Mouse (Mus musculus) intestine, postnatal 0 days (tissue): ENCODE results near the gene Plxdc2. TPM values are rescaled to one million over a fixed set of nuclear protein-coding genes. Genes with fewer than 3 reads are reported as not detected.
A peak's percentile ranks its signal among the peaks of the same experiment; 100 is the strongest.

Source experiments
- ATAC-seq: fragments of 200-750 bp; cut with Nextera tagmentation; 2 replicates; pipeline ENCODE4 v1.8.0; 2017; ENCODE audit warnings: mild to moderate bottlenecking, moderate TSS enrichment, moderate library complexity
- H3K27ac ChIP-seq: fragments of 300-500 bp; sonication (generic); 2 replicates; pipeline ENCODE4 v1.5.1; 2014; ENCODE audit warnings: mild to moderate bottlenecking, low read depth, low read length, moderate library complexity
- H3K27me3 ChIP-seq: fragments of 300-500 bp; sonication (generic); replicated peaks from 2 replicates; pipeline ENCODE4 v1.6.1; 2014; ENCODE audit warnings: low read length, mixed read lengths; ENCODE audit not compliant: control insufficient read depth, insufficient read depth
- H3K36me3 ChIP-seq: fragments of 300-500 bp; sonication (generic); 2 replicates; pipeline ENCODE4 v1.6.1; 2014; ENCODE audit warnings: mild to moderate bottlenecking, moderate library complexity; ENCODE audit not compliant: control insufficient read depth, insufficient read depth
- H3K4me1 ChIP-seq: fragments of 300-500 bp; sonication (generic); replicated peaks from 2 replicates; pipeline ENCODE4 v1.6.1; 2014; ENCODE audit warnings: antibody characterized with exemption, low read length, mixed read lengths; ENCODE audit not compliant: control insufficient read depth, insufficient read depth
- H3K4me2 ChIP-seq: fragments of 300-500 bp; sonication (generic); replicated peaks from 2 replicates; pipeline ENCODE4 v1.6.1; 2014; ENCODE audit warnings: low read depth, mild to moderate bottlenecking, moderate library complexity
- H3K4me3 ChIP-seq: fragments of 300-500 bp; sonication (generic); 2 replicates; pipeline ENCODE4 v1.5.1; 2014; ENCODE audit warnings: low read depth, low read length
- H3K9ac ChIP-seq: fragments of 300-500 bp; sonication (generic); 2 replicates; pipeline ENCODE4 v1.6.1; 2014; ENCODE audit warnings: mild to moderate bottlenecking, low read depth, low read length
- H3K9me3 ChIP-seq: fragments of 300-500 bp; sonication (generic); 2 replicates; pipeline ENCODE4 v1.6.1; 2016; ENCODE audit warnings: mixed run types; ENCODE audit not compliant: control insufficient read depth
- CTCF ChIP-seq: sonication (generic); IDR thresholded peaks from 2 replicates; pipeline ENCODE4 v1.5.1; 2016; ENCODE audit warnings: low read depth, mild to moderate bottlenecking, control low read depth, antibody characterized with exemption, moderate library complexity
- WGBS: fragments of 180-500 bp; shearing (Covaris S2); extraction: QIAGEN DNeasy Blood & Tissue Kit; methylation state at CpG from one replicate; pipeline ENCODE4 v1.1.7; 2014; 5-methylcytosine and 5-hydroxymethylcytosine counted together
- polyA plus RNA-seq: library from polyadenylated mRNA; unstranded; fragments of >200 nt; fragmentation: Nextera tagmentation; extraction: Ambion mirVana; gene quantifications from 2 replicates; pipeline ENCODE4 v1.2.1, GENCODE M21; 2015

Plxdc2 gene
- 4.2 and 4.6 TPM in 2 replicates for polyA plus RNA-seq

DNA sequence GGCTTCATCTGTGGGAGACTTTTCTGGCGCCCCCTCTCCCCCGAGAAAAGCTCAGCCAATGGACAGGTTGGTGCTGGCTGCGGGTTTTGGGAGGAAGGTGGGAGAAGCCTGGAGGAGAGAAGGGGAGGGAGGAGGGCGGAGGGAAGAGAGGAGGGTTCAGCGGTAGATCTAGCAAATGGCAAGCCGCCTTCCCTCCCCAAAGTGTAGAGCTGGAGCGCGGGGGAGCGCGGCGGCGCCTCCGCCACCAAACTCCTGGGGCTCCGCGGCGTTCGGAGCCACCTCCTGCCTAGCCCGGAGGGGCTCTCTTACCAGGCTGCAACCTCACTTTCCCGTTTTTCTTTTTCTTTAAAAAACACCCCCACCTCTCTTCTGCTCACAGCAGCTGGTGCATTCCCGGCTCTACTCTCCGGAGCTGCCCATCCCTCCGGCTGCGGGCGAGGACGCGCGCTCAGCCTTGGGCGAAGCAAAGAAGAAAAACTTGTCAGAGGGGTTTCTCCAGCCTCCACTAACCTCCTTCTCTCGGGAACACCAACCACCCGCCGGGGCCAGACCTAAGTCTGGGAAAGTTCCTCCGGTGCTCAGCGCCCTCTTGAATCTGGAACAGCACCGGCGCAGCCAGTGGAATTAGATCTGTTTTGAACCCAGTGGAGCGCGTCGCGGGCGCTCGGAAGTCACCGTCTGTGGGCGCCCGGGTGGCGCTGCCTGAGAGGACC, at the start of gene Plxdc2:
Gene Plxdc2 (plus strand): TSS at position 199 of the 713 bp plus-strand sequence.
- H3K27ac ChIP-seq: no peak within 1 kb of the TSS
- peak; percentile 33; the same call in 1 of the 2 replicates for ATAC-seq
- WGBS: under 1% methylated on average over 41 of the region's 45 CpGs

DNA sequence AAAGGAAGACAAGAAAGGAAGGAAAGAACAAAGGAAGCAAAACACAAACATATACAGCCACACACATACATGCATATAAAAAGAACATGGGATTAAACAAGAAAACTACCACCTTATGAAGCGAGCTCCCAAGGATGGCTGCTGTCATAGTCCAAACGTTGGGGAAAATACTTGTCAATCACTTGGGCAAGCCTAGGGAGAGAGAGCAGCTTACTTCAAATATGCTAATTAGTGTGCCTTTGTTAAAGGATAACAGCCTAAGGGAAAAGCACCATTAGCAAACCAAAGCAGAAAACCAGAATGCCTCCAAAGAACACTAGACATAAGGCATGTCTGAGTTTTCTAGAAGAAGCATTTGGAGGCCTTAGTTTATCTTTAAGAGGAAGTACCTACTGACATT, 45.7 kb upstream of the Plxdc2 start:
- no peak for TF ChIP-seq CTCF
- Histone ChIP-seq H3K27ac (no peak overlapping the region), H3K9me3 (no peaks in the 10 kb centered on the region), H3K36me3 (no peaks in the 10 kb centered on the region), H3K4me1 (no peaks in the 10 kb centered on the region), H3K4me3 (no peak overlapping the region), H3K27me3 (no peaks in the 10 kb centered on the region), H3K9ac (no peak overlapping the region), H3K4me2 (no peak overlapping the region)
- no peak for ATAC-seq
- WGBS: 47% methylated on average over 2 of the region's 2 CpGs

More for the DNA sequence above, at the start of gene Plxdc2:
- TF ChIP-seq CTCF: no peak
- Histone ChIP-seq H3K4me1 (no peaks in the 10 kb centered on the region), H3K9ac (peak within 1 kb of the TSS; percentile 37), H3K36me3 (no peaks in the 10 kb centered on the region), H3K4me3 (peak within 1 kb of the TSS; percentile 48), H3K4me2 (peak within 1 kb of the TSS; percentile 77), H3K27me3 (peaks cover 15% of the 10 kb centered on the region), H3K9me3 (no peaks in the 10 kb centered on the region)

DNA sequence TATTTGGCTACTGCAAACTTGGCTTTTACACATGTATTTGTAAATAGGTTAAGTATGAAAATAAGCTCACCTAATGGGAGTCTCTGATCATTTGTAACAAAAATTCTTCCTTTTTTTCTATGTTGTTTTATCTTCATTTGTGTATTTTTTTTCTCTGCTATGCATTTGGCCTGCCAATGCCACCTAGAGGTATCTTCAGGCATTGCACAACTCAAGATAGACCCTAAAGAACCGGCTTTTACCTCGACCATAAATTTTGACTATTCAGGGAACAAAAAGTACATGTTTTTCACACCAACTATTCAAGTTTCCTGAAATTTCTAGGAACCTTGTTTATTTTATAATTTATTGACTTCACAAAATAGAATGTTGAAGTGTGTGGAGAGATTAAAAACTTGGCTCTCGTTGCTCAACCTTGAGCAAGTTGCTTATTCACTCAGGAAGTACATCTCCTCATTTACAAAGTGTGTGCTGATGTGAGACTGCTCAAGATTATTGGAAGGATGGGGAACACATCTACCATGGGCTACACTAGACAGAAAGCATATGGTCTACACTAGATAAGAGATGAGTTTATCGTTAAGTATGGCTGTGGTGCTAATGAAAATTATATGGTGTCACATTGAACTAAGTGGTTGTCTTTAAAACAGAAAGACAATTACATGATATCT, 43.6 kb upstream of the Plxdc2 start:
- Histone ChIP-seq H3K9me3 (no peaks in the 10 kb centered on the region), H3K9ac (no peak overlapping the region), H3K4me1 (no peaks in the 10 kb centered on the region), H3K27ac (no peak overlapping the region), H3K36me3 (no peaks in the 10 kb centered on the region), H3K27me3 (no peaks in the 10 kb centered on the region), H3K4me2 (no peak overlapping the region), H3K4me3 (no peak overlapping the region)
- peak; percentile 76 for TF ChIP-seq CTCF
- no peak for ATAC-seq
- WGBS: 58% methylated on average over 4 of the region's 4 CpGs

DNA sequence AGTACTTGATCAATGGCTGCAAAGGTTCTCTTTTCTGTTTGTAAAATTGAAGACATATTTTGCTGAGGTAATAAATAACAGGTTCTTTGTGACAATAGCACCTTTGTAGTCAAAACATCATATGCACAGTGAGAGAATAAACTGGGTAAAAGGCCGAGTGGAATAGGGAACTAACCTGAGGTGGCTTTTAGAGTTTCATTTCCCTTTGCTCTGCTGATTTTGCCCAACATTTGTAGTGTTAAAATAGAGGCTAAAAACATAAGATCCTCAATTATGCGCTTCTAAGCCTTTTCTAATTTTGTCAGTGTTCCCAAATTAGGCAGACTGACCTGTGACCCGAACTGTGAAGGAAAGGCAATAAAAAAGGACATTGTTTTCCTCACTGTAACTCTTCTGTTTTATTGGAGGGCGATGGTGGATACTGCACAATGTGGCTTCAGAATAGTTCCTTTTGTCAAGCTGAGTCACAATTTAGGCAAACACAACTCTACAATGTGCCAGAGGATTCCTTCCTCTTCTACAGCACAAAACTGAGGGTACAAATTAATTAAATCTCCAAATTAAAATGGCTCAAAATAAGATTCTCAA, 20.8 kb upstream of the Plxdc2 start:
- Histone ChIP-seq H3K4me2 (no peak overlapping the region), H3K36me3 (no peaks in the 10 kb centered on the region), H3K27ac (no peak overlapping the region), H3K27me3 (no peaks in the 10 kb centered on the region), H3K4me1 (no peaks in the 10 kb centered on the region), H3K9me3 (no peaks in the 10 kb centered on the region), H3K4me3 (no peak overlapping the region), H3K9ac (no peak overlapping the region)
- 61% methylated on average over 4 of the region's 4 CpGs for WGBS
- ATAC-seq: no peak
- TF ChIP-seq CTCF: no peak

DNA sequence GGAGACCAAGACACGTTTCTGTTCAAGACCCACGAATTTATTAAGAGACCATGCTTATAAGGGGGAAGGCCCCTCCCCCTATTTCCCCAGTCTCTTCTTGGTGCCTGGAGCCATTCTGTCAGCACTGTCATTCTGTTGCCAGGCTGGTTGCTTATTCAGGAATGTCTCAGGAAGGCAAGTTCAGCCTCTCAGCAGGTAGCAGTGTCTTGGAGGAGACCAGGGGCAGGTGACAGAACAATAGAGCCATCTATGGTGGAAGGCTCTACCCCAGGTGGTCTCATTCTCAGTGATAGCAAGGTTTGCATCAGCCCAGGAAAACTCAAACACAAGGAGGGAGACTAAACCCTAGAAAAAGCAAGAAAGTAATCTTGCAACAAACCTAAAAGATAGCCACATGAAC, 11.5 kb upstream of the Plxdc2 start:
- Histone ChIP-seq H3K4me3 (no peak overlapping the region), H3K9ac (no peak overlapping the region), H3K27me3 (no peaks in the 10 kb centered on the region), H3K9me3 (no peaks in the 10 kb centered on the region), H3K27ac (no peak overlapping the region), H3K36me3 (no peaks in the 10 kb centered on the region), H3K4me2 (no peak overlapping the region), H3K4me1 (no peaks in the 10 kb centered on the region)
- no peak for TF ChIP-seq CTCF
- 80% methylated on average over 2 of the region's 2 CpGs for WGBS
- ATAC-seq: no peak

DNA sequence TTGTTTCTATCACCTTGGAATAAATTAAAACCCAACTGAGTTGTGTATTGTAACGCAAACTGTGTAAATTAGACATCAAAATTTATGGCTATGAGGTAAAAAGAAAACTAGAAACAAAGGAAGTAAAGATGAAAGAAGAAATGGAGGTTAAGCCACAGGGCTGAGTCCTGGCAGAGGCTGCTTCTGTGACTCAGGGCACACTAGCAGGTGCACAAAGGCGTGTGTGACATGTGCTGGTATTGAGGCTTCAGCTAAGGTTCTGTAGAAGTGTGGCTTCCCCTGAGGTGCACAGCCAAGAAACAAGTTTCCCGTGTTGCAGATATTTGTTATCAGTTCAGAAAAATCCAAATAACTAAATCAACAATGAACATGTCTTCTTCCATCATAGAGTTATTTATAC, 5.0 kb upstream of the Plxdc2 start:
- TF ChIP-seq CTCF: no peak
- ATAC-seq: no peak

More for the DNA sequence above, 5.0 kb upstream of the Plxdc2 start:
- Histone ChIP-seq H3K4me1 (no peaks in the 10 kb centered on the region), H3K9ac (no peak overlapping the region), H3K4me2 (no peak overlapping the region), H3K36me3 (no peaks in the 10 kb centered on the region), H3K27me3 (peaks cover 6% of the 10 kb centered on the region), H3K9me3 (no peaks in the 10 kb centered on the region), H3K27ac (no peak overlapping the region), H3K4me3 (no peak overlapping the region)
- WGBS: 55% methylated on average over 3 of the region's 3 CpGs
